Mouse (Mus musculus): ENCODE measurements around the gene Tex52.

Gene Tex52

GRCm38 (mm10) chr6:128429300-128429699 is 54.0 kb downstream of the Tex52 start:
- DNase-seq (ENCODE audit: low spot score) = no peak

GRCm38 (mm10) chr6:128429826-128430225 is 54.6 kb downstream of the Tex52 start:
- DNase-seq (ENCODE audit: low spot score) = no peak

- DNase-seq (ENCODE audit: low spot score) = no peak
Measured at GRCm38 (mm10) chr6:128432356-128432915, 57.2 kb downstream of the Tex52 start.

GRCm38 (mm10) chr6:128433566-128433965 is 58.3 kb downstream of the Tex52 start:
- DNase-seq (ENCODE audit: low spot score) = no peak
